Mouse (Mus musculus) right cerebral cortex, adult 18-20 months (tissue): ENCODE measurements around the gene 1700001P01Rik.
A peak's percentile ranks its signal among the peaks of the same experiment; 100 is the strongest.

Experiments used
- DNase-seq: peaks from one replicate; pipeline ENCODE4 v3.0.0; 2022; ENCODE audit warnings: mixed read lengths

1700001P01Rik gene

DNA sequence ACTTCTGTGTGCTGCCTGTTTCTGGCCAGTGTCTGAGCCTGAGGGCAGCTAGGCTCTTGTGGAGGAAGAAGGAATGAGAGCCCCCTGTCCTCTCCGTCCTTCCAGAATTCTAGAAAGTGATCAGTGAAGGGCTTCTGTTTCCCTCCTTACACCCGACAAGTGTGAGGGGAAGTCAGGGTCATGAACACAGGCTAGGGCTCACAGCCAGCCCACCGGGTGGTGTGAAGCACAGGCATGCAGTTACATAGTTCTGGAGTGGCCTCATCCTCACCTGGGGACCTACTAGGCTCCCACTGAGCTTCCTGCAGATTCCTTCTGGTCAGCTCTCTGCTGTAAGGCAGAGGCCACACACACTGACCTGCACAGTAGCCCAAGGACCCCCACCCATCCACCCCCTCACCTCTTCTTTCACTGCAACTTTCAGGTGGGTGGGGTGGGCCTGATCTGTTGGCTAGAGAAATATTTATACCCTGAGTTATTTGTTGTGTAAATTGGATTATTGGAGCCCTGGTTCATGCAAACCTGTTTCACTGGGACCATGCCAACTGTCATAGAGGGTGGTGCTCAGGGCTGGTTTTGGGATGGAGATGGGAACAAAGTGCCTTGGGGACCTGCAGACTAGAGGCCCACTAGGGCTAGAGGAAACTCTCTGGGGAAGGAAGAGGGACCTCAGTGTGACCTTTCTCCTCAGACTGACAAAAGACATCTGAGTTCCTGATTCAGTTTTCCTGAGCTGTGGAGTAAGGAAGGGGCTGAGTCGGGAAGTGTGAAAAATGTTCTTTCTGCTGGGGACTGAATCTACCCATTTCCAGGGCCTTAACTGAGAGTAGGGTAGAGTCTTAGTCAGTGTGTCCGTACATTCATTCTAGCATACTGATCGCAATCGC lies 33.8 kb upstream of the 1700001P01Rik start:
- DNase-seq = no peak

DNA sequence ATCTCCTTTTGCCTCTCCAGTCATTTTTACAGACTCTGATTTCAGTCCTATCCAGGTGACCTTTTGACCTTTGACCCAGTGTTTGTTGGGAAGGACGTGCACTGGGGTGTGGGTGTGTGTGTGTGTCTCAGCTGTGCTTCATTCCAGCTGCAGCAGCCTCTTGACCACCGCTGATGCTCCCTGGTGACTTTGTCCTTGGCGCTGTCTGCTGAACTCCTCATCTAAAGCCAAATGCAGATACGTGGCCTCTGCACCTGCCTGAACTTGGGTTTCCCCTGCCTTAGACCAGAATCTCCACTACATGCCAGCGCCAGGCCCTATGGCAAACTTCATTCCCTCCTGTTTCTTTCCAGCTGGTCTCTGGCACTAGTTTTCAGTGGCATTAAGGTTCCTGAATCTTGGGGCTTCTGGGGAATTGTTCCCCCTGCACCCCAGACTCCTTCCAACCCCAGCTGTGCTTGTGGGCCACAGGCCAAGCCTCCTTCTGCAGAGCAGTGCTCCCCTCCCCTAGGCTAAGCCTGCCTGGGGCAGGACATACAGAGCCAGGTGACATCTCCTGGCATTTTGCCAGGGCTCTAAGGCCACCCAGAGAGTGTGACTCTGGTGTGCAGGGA lies 33.0 kb upstream of the 1700001P01Rik start:
- no peak for DNase-seq

DNA sequence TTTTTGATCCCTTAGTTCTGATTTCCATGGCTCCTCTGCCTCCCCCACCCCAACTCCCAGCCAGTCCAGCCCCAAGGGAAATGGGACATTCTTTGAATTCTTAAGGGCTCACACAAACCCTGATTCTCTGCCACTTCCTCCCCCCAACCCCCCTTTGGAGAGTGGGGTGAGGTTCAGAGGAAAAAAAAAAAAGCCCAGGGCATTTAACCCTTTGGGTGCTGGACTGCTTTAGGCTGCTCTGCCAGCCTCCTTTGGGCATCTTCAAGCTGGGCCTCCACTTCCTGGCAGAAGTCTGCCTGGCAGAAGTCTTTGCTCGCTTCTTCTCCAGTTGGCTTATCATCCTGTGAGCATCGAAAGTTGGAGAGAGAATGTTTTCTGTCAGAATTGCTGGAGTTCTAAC lies 32.4 kb upstream of the 1700001P01Rik start:
- DNase-seq = no peak

- no peak for DNase-seq
Observed at GRCm38 (mm10) chr11:97807626-97808025, 31.9 kb upstream of the 1700001P01Rik start.

DNA sequence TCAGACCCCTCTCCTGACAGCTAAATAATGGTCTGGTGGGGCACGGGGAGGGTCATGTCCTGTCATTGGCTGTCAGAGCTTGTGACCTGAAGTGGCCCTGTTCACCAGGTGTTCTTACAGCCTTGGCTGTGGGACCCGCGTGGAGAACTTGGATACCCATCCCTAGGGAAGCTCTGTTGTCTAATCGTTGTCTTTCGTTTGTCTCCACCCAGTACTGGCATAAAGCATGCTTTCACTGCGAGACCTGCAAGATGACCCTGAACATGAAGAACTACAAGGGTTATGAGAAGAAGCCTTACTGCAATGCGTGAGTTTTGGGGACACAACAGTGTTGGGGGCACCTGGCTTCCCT lies 30.9 kb upstream of the 1700001P01Rik start:
- DNase-seq = no peak

- no peak for DNase-seq
Observed at GRCm38 (mm10) chr11:97805662-97806612, 30.2 kb upstream of the 1700001P01Rik start.

DNA sequence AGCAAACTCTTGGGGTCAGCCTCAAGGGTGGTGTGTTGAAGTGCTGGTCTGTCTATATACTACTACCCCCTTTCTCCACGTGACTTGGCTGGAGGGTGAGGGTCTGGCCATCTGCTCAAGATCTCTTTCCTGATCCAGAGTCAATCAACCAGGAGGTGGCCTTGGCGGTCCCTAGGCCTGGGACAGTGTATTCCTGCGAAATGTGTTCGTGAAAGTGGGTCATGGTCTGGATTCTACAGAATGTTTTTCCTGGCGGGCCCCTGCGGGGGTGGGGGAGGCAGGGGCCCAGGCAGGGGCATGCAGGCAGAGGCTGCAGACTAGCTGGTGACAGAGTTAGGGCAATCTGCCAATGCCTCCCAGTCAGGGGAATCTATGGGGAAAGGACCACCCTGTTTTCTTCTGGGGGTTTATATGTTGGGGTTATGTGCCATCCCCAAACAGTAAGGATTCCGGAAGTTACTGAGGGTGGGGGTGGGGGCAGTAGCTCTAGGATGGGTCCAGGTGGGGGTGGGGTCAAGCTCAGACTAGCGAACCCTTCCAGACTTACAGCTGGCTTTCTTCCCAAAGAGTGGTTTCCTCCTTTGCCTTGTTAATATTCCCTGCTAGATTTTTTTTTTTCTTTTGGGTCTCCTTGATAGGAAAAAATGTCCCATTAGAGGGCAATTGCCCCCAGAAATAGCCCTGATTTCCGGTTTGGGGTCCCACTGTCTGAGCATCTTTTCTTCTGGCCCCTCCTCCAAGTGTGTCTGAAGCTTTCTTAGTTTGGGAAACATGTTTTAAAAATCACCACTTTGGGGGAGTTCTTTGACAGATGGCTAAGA lies 29.3 kb upstream of the 1700001P01Rik start:
- no peak for DNase-seq

GRCm38 (mm10) chr11:97803847-97804246 lies 28.1 kb upstream of the 1700001P01Rik start:
- no peak for DNase-seq

- no peak for DNase-seq
Observed at GRCm38 (mm10) chr11:97802495-97802894, 26.8 kb upstream of the 1700001P01Rik start.

DNA sequence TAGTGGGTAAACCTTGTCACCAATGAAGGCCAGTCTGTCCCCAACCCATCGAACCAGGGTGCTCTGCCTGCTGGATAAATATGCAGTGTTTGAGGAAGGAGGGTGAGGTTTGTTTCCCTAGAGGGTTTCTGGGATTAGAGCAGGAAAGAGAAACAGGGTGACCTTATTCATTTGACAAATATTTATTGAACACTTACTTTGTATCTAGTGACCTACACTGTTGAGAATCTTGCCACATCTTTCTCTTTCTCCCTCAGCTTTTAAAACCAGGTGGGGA lies 26.4 kb upstream of the 1700001P01Rik start:
- no peak for DNase-seq

- DNase-seq = peak; percentile 56
Observed at GRCm38 (mm10) chr11:97801409-97802193, 25.9 kb upstream of the 1700001P01Rik start.

GRCm38 (mm10) chr11:97800691-97801408 lies 25.1 kb upstream of the 1700001P01Rik start:
- DNase-seq = no peak

- peak; percentile 52 for DNase-seq
Observed at GRCm38 (mm10) chr11:97799994-97800690, 24.4 kb upstream of the 1700001P01Rik start.

DNA sequence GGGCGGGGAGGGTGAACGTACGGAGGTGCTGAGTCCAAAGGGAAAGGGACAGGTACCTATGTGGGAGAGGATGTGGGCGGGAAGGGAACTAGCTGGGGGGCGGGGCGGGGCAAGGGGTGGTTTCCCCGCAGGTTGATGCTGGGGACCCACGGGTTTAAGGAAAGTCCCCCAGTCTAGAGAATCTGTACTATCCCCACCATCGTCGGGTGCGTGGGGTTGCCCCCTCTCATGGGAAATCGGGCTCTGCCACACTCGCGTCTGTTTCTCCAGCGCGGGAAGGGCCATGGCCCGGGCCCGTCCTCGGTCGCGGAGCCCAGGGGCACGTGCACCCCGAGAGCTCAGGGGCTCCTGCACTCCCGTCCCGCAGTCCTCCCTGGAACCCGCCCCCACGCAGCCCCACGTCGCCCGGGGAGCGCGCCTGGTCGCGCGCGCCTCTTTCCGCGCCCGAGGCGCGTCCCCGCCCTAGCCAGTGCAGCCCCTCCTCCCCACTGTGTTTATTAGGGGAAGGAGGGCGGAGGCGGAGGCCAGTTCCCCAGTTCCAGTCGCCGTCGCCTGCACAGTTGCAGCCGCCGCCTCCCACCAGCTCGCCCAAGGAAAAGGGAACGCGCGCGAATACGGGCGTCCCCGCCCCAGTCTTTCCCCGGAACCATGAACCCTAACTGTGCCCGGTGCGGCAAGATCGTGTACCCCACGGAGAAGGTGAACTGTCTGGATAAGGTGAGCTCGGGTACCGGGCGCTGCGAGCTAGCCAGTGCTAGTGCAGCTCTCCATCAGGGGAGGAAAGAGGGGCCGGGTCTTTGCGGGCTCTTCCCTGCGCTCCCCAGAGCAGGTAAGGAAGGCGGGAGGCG lies 23.7 kb upstream of the 1700001P01Rik start:
- peak; percentile 90 for DNase-seq

DNA sequence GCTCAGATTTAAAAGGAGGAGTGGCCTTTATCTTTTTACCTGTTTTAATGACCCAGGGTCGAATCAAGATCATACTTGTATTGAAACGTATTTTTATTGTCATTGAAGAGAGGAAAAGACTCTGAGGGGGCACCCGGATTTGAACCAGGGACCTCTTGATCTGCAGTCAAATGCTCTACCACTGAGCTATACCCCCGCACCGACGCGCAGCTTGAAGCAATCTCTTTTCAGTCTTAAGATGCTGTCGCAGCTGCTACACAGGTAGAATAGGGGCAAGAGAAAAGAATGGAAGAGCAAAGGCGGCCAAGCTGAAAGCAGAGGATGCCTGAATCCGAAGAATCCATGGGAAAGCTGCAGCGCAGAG lies 23.0 kb upstream of the 1700001P01Rik start, which contains the start of gene Lasp1:
Gene Lasp1, plus strand, starts transcription at position 219 of the 364 bp plus-strand sequence.
- DNase-seq = peak; percentile 89

- DNase-seq = no peak
Observed at GRCm38 (mm10) chr11:97798083-97798435, 22.3 kb upstream of the 1700001P01Rik start.

DNA sequence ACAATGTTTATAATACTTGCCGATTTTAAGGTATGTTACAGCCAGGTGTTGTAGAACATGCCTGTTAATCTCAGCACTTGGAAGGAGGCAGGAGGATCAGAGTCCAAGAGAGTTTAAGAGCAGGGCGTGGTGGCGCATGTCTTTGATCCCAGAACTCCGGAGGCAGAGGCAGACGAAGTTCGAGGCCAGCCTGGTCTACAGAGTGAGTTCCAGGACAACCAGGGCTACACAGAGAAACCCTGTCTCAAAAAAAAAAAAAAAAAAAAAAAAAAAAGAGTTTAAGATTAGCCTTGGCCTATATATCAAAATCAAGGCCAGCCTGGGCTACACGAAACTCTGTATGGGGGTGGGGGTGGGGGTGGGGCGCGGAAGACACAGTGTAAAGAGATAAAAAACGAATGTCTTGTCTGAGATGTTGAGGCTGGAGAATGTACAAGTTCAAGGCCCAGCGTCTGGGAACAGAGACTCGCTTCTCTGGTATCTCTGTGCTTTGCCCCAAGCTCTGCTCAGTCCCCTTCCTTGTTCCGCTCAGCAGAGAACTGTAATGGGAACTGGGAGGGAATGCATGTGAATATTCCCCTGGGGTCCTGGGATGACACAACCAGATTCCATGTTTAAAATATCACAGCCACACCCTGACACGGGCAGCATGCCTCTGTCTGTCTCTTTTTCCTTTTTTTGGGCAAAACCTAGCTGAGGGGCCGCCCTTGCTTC lies 21.8 kb upstream of the 1700001P01Rik start:
- no peak for DNase-seq

DNA sequence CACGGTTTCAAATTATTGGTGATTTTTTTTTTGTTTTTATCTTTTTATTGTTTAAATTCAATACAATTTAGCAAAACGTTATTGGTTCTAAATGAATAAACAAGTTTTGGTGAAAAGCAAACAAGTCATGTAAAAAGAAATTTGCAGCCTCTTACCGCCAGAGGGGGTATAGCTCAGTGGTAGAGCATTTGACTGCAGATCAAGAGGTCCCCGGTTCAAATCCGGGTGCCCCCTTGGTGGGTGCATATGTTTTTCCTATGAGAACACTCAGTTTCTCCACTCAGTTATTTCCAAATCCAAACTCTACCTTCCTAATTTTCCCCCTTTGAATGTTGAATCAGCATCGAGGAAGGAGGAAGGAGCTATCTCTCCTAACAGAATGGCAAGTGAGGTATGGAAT lies 21.2 kb upstream of the 1700001P01Rik start:
- peak; percentile 80 for DNase-seq

DNA sequence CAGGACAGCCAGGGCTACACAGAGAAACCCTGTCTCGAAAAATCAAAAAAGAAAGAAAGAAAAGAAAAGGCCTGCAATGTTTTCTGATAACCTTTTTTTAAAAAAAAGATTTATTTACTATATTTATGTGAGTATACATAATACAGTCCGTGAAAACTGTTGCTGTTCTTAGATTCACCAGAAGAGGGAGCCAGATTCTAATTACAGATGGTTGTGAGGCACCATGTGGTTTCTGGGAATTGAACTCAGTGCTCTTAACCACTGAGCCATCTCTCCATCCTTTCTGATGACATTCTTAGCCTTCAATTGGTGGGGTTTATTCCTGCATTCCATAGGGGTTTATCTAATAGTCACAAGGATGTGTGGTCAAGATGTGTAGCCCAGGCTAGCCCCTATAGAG lies 17.4 kb upstream of the 1700001P01Rik start:
- DNase-seq = no peak
